Mouse (Mus musculus) lung, embryonic 15.5 days (tissue): ENCODE data around the gene Setd1b. TPM values are rescaled to one million over a fixed set of nuclear protein-coding genes. Genes with fewer than 3 reads are reported as not detected.

Experiments used
- ATAC-seq: fragments of 200-750 bp; cut with Nextera tagmentation; 2 replicates; pipeline ENCODE4 v1.8.0; 2017; ENCODE audit warnings: moderate number of reproducible peaks, borderline replicate concordance; ENCODE audit not compliant: low FRiP score, low TSS enrichment; ENCODE audit errors: extremely low read depth
- H3K27ac ChIP-seq: fragments of 300-500 bp; sonication (generic); 2 replicates; pipeline ENCODE4 v1.5.1; 2015; ENCODE audit warnings: moderate library complexity, mild to moderate bottlenecking, inconsistent platforms
- H3K27me3 ChIP-seq: fragments of 300-500 bp; sonication (generic); 2 replicates; pipeline ENCODE4 v1.6.1; 2015; ENCODE audit warnings: inconsistent platforms
- H3K36me3 ChIP-seq: fragments of 300-500 bp; sonication (generic); 2 replicates; pipeline ENCODE4 v1.6.1; 2015; ENCODE audit warnings: inconsistent platforms
- H3K4me1 ChIP-seq: fragments of 300-500 bp; sonication (generic); 2 replicates; pipeline ENCODE4 v1.6.1; 2015; ENCODE audit warnings: inconsistent platforms
- H3K4me2 ChIP-seq: fragments of 300-500 bp; sonication (generic); 2 replicates; pipeline ENCODE4 v1.6.1; 2015; ENCODE audit warnings: inconsistent platforms, mild to moderate bottlenecking, moderate library complexity
- H3K4me3 ChIP-seq: fragments of 300-500 bp; sonication (generic); 2 replicates; pipeline ENCODE4 v1.5.1; 2015; ENCODE audit warnings: mild to moderate bottlenecking, inconsistent platforms
- H3K9ac ChIP-seq: fragments of 300-500 bp; sonication (generic); 2 replicates; pipeline ENCODE4 v1.6.1; 2015; ENCODE audit warnings: inconsistent platforms
- H3K9me3 ChIP-seq: fragments of 300-500 bp; sonication (generic); 2 replicates; pipeline ENCODE4 v1.6.1; 2016; ENCODE audit warnings: inconsistent platforms
- WGBS: fragments of 180-500 bp; shearing (Covaris S2); methylation state at CpG from one replicate; pipeline ENCODE4 v1.1.7; 2015; 5-methylcytosine and 5-hydroxymethylcytosine counted together
- polyA plus RNA-seq: library from polyadenylated mRNA; unstranded; fragments of >200 nt; fragmentation: Nextera tagmentation; extraction: Ambion mirVana; gene quantifications from 2 replicates; pipeline ENCODE4 v1.2.1, GENCODE M21; 2015

Setd1b gene
- 8.7 and 9.2 TPM in 2 replicates for polyA plus RNA-seq

DNA sequence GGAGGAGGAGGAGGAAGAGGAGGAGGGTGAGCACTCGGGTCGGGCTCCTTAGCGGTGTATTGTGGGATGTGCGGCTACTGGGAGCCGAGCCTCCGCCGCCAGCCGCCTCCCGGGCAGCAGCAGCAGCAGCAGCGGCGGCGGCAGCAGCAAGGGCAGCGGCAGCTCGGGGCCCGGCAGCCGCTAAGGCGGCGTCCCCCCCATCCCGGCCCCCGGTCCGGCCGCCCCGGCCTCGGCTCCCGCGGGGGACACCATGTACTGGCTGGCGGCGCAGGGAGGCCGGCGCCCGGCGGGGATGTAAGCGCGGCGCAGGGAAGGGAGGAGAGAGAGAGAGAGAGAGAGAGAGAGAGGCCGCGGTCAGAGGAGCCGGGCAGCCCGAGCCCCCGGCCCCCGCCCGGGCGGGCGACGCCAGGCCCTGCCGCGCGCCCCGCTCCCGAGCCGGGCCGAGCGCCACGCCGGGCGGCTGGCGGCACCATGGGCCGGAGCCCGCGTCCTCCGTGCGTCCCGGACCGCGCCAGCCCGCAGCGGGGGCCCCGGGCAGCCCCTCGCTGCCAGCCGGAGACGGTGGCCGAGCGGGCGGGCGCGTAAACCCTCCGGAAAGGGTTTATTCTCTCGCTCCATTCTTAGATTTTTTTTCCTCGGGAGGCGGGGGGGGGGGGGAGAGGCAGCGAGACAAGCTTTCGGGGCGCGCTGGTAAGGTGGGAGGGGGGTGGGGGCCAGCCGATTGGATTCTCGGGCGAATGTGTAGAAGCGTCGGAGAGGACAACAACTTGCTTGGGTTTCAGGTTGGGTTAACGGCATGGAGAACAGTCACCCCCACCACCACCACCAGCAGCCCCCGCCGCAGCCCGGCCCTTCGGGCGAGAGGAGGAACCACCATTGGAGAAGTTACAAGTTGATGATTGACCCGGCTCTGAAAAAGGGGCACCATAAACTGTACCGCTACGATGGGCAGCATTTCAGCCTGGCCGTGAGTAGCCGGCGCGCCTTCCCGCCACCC lies at the start of gene Setd1b:
Setd1b (plus strand) TSS at position 33 of the 997 bp plus-strand sequence.
- ATAC-seq: no peak
- peak within 1 kb of the TSS; percentile 93 for H3K4me3 ChIP-seq
- peaks cover 17% of the 10 kb centered on the region for H3K36me3 ChIP-seq
- H3K27ac ChIP-seq: peak within 1 kb of the TSS; percentile 100
- peaks cover 35% of the 10 kb centered on the region for H3K4me1 ChIP-seq
- H3K4me2 ChIP-seq: peak within 1 kb of the TSS; percentile 99
- under 1% methylated on average over 70 of the region's 103 CpGs for WGBS
- no peaks in the 10 kb centered on the region for H3K27me3 ChIP-seq
- H3K9me3 ChIP-seq: no peaks in the 10 kb centered on the region
- peak within 1 kb of the TSS; percentile 99 for H3K9ac ChIP-seq

DNA sequence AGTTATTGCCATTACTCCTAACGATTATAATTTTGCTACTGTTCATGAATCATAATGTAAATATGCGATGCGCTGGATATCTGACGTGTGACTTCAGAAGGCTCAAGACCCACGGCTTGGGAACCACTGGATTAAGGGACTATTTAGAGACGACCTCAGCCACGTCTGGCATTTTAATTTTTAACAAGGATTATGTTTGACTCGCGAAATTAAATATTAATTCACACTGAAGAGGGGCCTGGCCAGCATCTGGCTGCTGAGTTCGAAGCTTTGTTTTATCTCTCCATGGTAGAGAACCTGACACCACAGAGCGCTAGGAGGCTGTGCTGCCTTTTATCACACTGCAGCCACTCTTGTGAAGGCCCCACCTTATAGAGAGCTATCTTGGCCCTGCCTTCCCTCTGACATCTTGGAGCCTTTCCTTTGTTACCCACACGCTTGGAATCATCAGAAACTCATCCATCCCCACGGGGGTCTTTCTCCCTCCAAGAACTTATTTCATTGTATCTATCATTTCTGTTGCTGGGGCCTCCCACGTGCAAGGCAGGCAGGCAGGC lies 48.8 kb upstream of the Setd1b start:
- peaks cover 3% of the 10 kb centered on the region; the same call in 1 of the 2 replicates for H3K4me1 ChIP-seq
- no peaks in the 10 kb centered on the region for H3K36me3 ChIP-seq
- ATAC-seq: no peak
- H3K4me2 ChIP-seq: no peak overlapping the region
- H3K27ac ChIP-seq: no peak overlapping the region
- no peak overlapping the region for H3K9ac ChIP-seq
- no peaks in the 10 kb centered on the region for H3K9me3 ChIP-seq
- H3K4me3 ChIP-seq: no peak overlapping the region
- H3K27me3 ChIP-seq: no peaks in the 10 kb centered on the region
- 66% methylated on average over 14 of the region's 14 CpGs for WGBS

DNA sequence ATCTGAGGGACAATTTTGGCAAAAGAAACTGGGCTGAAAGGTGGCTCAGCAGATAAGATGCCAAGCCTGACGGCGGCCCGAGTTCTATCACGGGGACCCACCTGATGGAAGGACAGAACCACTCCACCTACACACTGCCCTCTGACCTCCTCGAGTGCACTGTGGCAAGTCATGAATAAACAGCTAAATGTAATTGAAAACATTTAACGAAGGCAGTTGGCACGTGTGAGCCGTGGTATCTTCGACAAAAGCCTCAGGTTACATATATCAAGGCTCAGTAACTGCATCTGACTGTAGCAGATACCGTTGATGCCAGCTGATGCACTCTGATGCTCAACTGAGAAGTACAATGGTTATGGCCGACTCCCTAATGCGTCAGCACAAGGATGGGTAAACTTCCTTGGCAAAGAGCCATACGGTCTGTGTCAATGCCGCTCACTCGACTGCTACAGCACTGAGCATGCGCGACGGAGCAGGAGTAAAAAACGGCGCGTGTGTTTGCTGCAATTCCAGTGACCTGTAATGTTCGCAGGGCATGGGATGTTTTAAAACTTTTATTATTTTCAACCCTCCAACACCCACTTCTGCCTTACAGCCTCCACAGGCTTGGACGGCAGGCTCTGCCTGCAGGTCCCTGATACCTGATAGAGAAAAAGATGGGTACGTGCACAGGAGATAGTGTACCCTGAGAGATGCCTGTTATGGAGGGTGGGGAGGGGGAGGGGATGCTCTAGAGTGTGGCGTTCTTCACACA lies 47.6 kb upstream of the Setd1b start:
- Histone ChIP-seq H3K9me3 (no peaks in the 10 kb centered on the region), H3K4me2 (no peak overlapping the region), H3K9ac (no peak overlapping the region), H3K27ac (no peak overlapping the region), H3K4me3 (no peak overlapping the region), H3K4me1 (peaks cover 3% of the 10 kb centered on the region; the same call in 1 of the 2 replicates), H3K27me3 (no peaks in the 10 kb centered on the region), H3K36me3 (no peaks in the 10 kb centered on the region)
- peak; percentile 45; the same call in 1 of the 2 replicates for ATAC-seq
- 63% methylated on average over 25 of the region's 25 CpGs for whole genome bisulfite sequencing

GRCm38 (mm10) chr5:123096299-123096698 lies 45.7 kb upstream of the Setd1b start:
- Histone ChIP-seq H3K4me3 (no peak overlapping the region), H3K36me3 (no peaks in the 10 kb centered on the region), H3K27me3 (no peaks in the 10 kb centered on the region), H3K27ac (no peak overlapping the region), H3K9me3 (no peaks in the 10 kb centered on the region), H3K4me2 (no peak overlapping the region), H3K4me1 (peaks cover 3% of the 10 kb centered on the region; the same call in 1 of the 2 replicates), H3K9ac (no peak overlapping the region)
- 92% methylated on average over 8 of the region's 8 CpGs for WGBS
- ATAC-seq: no peak

- H3K9ac ChIP-seq: no peak overlapping the region
- H3K4me1 ChIP-seq: peaks cover 3% of the 10 kb centered on the region; the same call in 1 of the 2 replicates
- no peak overlapping the region for H3K4me2 ChIP-seq
- H3K27me3 ChIP-seq: no peaks in the 10 kb centered on the region
- H3K4me3 ChIP-seq: no peak overlapping the region
- no peaks in the 10 kb centered on the region for H3K36me3 ChIP-seq
- no peak overlapping the region for H3K27ac ChIP-seq
- H3K9me3 ChIP-seq: no peaks in the 10 kb centered on the region
- WGBS: 59% methylated on average over 2 of the region's 2 CpGs
- no peak for ATAC-seq
Observed at GRCm38 (mm10) chr5:123098487-123098886, 43.5 kb upstream of the Setd1b start.

GRCm38 (mm10) chr5:123102376-123102775 lies 39.6 kb upstream of the Setd1b start:
- 50% methylated on average over 7 of the region's 7 CpGs for WGBS
- no peak for ATAC-seq

DNA sequence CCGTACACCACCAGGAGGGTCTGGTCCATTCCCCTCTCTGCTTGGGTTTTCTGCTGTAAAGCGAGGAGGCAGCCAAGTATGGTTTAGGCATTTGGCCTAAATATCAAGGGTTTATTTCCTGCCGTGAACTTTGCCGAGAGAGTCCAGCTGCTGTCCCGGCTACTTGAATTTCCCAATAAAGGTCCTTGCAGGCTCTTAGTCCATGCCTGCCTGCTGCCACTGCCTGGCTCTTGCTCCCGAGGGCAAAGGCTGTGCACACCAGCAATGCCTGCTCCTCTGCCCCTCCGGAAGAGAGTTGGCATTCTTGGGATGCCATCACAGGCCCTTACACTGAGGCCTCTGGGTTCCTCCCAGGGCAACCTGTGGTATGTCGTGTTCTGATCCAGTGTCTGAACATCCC lies 38.4 kb upstream of the Setd1b start:
- no peak overlapping the region for H3K4me2 ChIP-seq
- no peak overlapping the region for H3K9ac ChIP-seq
- H3K4me3 ChIP-seq: no peak overlapping the region
- H3K27me3 ChIP-seq: no peaks in the 10 kb centered on the region
- H3K36me3 ChIP-seq: no peaks in the 10 kb centered on the region
- ATAC-seq: no peak
- WGBS: 34% methylated on average over 8 of the region's 8 CpGs
- H3K4me1 ChIP-seq: no peaks in the 10 kb centered on the region; the same call in 1 of the 2 replicates
- no peaks in the 10 kb centered on the region for H3K9me3 ChIP-seq
- no peak overlapping the region for H3K27ac ChIP-seq

More at GRCm38 (mm10) chr5:123102376-123102775, 39.6 kb upstream of the Setd1b start:
- Histone ChIP-seq H3K4me1 (no peaks in the 10 kb centered on the region; the same call in 1 of the 2 replicates), H3K9me3 (no peaks in the 10 kb centered on the region), H3K4me2 (no peak overlapping the region), H3K36me3 (no peaks in the 10 kb centered on the region), H3K27ac (no peak overlapping the region), H3K9ac (no peak overlapping the region), H3K4me3 (no peak overlapping the region), H3K27me3 (no peaks in the 10 kb centered on the region)

DNA sequence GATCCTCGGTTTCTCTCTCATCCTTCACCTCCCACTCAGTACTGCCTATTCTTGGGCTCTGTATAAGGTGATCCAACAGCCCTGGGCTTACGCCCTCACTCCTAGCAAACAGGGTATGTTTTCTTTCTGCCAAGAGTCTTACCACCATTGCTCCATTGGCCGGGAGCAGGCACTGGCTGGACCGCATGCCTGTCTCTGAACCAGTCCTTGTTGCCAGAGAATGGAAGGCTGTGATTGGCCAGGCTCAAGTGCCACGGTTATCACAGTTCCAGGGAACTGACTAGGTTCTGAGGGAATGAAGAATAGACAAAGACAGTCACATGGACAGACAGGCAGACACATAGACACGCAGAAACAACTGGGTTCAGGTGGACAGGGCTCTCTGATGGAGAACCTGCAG lies 37.2 kb upstream of the Setd1b start:
- Histone ChIP-seq H3K27me3 (no peaks in the 10 kb centered on the region), H3K4me3 (no peak overlapping the region), H3K27ac (no peak overlapping the region), H3K4me1 (peaks cover 8% of the 10 kb centered on the region), H3K9me3 (no peaks in the 10 kb centered on the region), H3K36me3 (no peaks in the 10 kb centered on the region), H3K9ac (no peak overlapping the region), H3K4me2 (no peak overlapping the region)
- WGBS: 58% methylated on average over 6 of the region's 6 CpGs
- ATAC-seq: no peak

DNA sequence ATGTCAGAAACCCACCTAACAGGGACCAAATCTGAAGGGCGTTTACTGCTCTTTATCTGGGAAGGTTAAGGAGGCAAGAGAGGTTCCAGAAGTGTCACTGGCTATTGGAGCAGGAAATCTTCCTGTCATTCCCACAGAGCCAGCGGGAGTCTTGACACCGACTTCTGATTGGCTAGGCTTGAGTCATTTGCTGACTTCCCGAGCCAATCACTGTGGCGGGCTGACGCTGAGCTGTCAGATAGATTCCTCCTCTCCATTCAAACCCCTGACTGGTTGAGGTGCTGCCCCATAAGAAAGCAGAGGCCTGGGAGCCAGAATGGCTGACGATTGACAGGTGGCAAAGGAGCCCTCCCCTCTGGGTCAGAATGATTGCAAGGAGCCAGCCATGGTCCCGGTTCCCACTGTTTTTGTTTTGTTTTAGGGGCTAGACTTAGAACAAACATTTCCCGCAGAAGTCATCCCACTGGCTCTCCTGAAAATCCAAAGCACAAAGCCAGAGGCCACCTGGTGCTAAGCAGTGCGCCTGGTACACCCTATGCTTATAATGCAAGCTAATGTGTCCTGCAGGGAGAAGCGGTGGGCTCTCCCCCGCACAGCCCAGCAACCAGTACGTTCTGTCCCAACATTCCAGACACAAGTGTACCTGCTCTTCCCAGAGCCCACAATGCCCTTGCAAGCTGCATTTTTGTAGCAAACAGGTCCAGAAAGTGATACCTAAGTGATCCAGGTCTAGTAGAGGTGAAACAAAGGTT lies 32.4 kb upstream of the Setd1b start:
- no peaks in the 10 kb centered on the region for H3K36me3 ChIP-seq
- peak overlapping the region; percentile 14; the same call in 1 of the 2 replicates for H3K4me2 ChIP-seq
- peak; percentile 28; the same call in 1 of the 2 replicates for ATAC-seq
- no peaks in the 10 kb centered on the region for H3K9me3 ChIP-seq
- H3K27ac ChIP-seq: no peak overlapping the region
- H3K27me3 ChIP-seq: no peaks in the 10 kb centered on the region
- H3K4me1 ChIP-seq: peaks cover 22% of the 10 kb centered on the region
- H3K4me3 ChIP-seq: no peak overlapping the region
- no peak overlapping the region for H3K9ac ChIP-seq
- WGBS: 29% methylated on average over 13 of the region's 13 CpGs

GRCm38 (mm10) chr5:123110296-123110721 lies 31.7 kb upstream of the Setd1b start:
- Histone ChIP-seq H3K9me3 (no peaks in the 10 kb centered on the region), H3K4me2 (no peak overlapping the region), H3K4me3 (no peak overlapping the region), H3K27ac (no peak overlapping the region; the same call in 1 of the 2 replicates), H3K4me1 (peaks cover 24% of the 10 kb centered on the region), H3K27me3 (no peaks in the 10 kb centered on the region), H3K9ac (no peak overlapping the region), H3K36me3 (no peaks in the 10 kb centered on the region)
- WGBS: 61% methylated on average over 13 of the region's 13 CpGs
- ATAC-seq: no peak

- Histone ChIP-seq H3K9ac (no peak overlapping the region), H3K36me3 (no peaks in the 10 kb centered on the region), H3K4me3 (no peak overlapping the region), H3K4me2 (no peak overlapping the region), H3K27ac (no peak overlapping the region), H3K4me1 (peaks cover 45% of the 10 kb centered on the region), H3K9me3 (no peaks in the 10 kb centered on the region), H3K27me3 (no peaks in the 10 kb centered on the region)
- 47% methylated on average over 11 of the region's 11 CpGs for WGBS
- ATAC-seq: no peak
Observed at GRCm38 (mm10) chr5:123114109-123114508, 27.9 kb upstream of the Setd1b start.
